Mouse (Mus musculus): ENCODE results near the gene Klhl2. TPM values are rescaled to one million over a fixed set of nuclear protein-coding genes. Genes with fewer than 3 reads are reported as not detected.

Klhl2 gene
- total RNA-seq (2021) = 1 to 10 TPM; 7.8 to 8.2 TPM
- long read RNA-seq, experiment 1, transcript Klhl2-201 (15 exons, 3,412 nt) = major isoform, 6 of 7 reads
- long read RNA-seq, experiment 1, partial matches to known transcripts = 1 of 7 reads
- long read RNA-seq, experiment 1, other reads (novel, unspliced or antisense) = 0 of 7 reads
- long read RNA-seq, experiment 2, transcript Klhl2-201 (15 exons, 3,412 nt) = major isoform, 9 of 11 reads
- long read RNA-seq, experiment 2, partial matches to known transcripts = 0 of 11 reads
- long read RNA-seq, experiment 2, other reads (novel, unspliced or antisense) = 2 of 11 reads

DNA sequence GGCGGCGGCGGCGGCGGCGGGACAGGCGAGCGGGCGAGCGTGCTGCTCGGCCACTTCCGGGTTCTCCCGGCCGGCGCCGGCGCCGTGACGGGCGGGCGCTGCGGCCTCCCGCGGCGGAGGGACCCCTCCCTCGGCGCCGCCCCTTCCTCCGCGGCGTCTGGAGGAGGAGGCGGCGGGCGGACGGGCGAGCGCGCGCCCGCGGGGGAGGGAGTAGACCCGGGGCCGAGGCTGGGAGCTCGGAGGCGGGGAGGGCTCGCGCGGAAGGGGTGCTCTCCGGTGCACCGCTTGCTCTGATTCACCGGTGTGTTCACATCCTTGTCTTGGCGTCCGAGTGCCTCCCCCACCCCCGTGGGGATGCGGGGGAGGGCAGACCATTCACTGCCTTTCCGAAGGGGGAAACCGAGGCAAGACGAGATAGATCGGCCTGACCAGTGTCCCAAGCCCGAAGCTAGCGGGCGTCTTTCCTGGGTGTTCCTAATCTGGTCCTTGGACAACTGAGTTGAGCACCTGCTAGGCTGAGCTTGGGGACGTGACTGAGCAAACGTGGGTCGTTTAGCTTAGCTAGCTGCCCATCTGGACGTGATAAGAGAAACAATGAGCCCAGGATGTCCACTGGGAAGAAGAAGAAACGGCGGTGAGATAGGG, at the start of gene Klhl2:
Gene Klhl2 (minus strand): TSS at position 121 of the 645 bp plus-strand sequence.
- peak; percentile 76 for DNase-seq
- intact Hi-C loops (cut with DNase I; ENCODE audit: low total_unique reads) = no loop called here

DNA sequence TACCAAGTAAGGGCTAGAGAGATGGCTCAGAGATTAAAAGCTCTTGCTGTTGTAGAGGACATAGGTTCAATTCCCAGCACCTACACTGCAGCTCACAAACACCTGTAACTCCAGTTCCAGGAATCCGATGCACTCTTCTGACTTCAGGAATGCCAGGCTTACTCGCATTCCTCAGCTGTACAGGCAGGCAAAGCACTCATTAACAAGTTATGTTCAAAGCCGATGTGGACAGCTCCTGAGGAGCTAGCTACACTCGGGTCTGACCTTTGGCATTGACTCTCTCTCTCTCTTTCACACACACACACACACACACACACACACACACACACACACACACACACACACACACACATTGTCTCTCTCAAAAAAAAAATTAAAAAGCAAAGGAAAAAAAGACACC, 48.9 kb upstream of the Klhl2 start:
- intact Hi-C loops (cut with DNase I; ENCODE audit: low total_unique reads) = no loop called here
- DNase-seq = no peak

GRCm38 (mm10) chr8:64896731-64897130, 46.9 kb upstream of the Klhl2 start:
- intact Hi-C loops (cut with DNase I; ENCODE audit: low total_unique reads) = no loop called here
- DNase-seq = no peak

DNA sequence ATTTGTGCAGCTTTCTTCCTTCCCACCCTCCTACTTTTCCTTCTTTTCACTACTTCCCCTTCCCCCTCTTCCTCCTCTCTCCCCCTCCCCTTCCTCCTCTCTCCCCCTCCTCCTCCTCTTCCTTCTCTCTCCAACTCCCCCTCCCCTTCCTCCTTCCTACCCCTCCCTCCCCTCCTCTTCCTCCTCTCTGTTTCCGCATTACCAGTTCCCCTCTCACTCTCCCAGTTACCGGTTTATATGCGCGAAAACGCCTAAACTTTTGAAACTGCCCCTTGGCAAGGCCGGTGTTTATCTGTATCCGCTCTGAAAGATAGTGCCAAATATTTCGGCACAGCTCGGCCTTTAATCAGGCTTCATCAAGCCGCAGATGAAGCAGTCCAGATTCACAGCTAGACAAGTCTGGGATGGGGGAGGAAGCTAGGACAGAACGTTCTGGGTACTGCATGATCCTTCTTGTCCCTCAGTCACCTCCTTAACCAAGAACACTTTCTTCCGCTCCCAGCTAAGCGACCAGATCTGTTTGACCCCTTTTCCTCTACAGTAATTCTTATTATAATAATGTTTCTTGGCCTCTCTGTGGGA, 30.9 kb upstream of the Klhl2 start:
- intact Hi-C loops (cut with DNase I; ENCODE audit: low total_unique reads) = no loop called here
- DNase-seq = no peak

GRCm38 (mm10) chr8:64877630-64878312, 28.0 kb upstream of the Klhl2 start:
- intact Hi-C loops (cut with DNase I; ENCODE audit: low total_unique reads) = no loop called here
- no peak for DNase-seq

DNA sequence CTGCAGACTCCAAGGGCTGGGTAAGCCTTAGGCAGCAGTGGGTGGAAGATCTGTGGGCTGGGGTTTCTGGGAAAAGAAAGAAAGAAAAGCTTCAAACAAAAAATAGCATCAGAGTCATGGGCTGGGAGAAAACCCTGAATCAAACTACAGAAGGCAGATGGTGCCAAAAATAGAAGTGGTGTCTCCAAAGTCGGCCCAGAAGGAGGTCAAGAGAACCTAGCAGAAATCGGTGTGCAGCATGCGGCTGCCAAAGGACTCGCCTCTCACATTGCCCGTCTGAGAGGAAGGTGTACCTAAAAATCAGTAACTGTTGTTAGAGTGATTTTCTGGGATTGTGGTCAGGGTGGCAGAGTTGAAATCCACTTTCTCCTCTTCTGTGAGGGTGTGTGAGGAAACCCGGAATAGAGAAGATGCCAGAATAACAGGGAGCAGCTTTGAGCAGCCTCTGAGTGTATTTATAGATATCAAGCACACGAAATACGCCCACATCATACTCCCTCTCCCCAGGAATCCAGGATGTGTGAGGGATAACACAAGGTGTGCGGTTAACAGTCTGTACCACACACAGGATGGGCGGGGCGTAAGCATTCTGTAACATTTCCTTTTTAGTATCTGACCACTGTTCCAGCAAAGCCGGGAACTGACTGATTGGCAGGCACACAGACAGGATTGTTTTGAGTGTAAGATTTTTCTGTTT, 21.8 kb upstream of the Klhl2 start:
- intact Hi-C loops (cut with DNase I; ENCODE audit: low total_unique reads) = no loop called here
- DNase-seq = no peak

- intact Hi-C loops (cut with DNase I; ENCODE audit: low total_unique reads) = no loop called here
- DNase-seq = no peak
These were observed 20.4 kb upstream of the Klhl2 start for GRCm38 (mm10) chr8:64870218-64870617.

DNA sequence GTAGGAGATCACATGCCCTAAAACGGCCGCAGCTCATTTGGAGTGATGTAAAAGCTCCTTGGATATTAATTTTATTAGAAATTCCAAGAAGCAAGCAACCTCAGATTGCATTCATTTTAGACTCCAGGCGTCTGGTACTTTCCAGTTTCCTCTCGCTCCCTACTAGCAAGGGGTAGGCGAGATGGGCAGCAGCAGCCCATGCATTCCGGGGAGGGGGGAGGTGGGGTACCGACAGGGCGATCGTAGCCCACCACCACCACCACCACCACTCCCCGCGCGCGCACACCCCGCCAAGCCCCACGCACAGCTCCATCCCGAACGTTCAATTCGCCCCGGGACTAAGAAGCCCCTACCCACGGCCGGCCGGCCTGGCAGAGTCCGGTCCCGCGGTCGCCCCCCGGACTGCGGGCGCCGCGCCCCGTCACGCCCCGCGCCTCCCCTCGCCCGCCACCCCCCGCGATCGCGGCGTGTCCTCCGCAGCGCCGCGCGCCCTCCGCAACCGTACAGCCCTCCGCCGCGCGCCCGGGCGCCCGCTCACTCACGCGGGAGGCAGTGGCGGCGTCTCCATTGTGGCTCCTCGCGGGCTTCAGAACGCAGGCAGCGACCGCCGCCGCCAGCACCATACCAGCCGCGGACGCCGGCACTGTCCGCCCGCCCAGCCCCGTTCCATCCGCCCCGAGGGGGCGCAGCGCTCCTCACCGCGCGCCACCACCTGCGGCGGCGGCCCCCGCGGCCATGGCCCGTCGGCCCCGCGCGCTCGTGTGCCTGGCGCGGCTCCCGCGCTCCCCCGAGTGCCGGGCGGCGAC, 523 bp downstream of the Klhl2 start:
- peak; percentile 12 for DNase-seq
- intact Hi-C loops (cut with DNase I; ENCODE audit: low total_unique reads) = no loop called here

DNA sequence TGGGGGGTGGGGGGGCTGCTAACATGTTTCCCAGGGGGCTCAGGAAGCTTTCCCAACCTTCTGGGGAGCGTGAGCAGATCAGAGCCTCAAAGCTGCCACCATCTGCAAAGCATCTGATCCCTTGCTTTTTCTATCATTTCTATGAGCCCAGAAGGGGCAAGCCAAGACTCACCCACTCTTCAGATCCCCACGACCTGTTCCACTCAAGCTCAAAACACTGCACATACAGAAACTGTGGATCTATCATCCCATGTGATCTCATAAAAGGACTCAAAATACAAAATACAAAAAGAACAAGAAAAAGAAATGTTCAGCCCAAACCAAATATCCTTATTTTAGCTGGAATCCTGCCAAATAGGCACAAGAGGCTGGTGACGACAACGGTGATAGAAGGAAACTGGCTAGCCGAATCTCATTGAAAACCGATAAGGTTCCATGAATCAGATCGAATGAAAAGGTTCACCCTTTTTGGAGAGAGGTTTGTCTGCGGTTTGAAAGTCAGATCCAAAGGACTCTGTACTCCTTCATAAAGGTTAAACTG, 1.5 kb downstream of the Klhl2 start:
- DNase-seq = no peak
- intact Hi-C loops (cut with DNase I; ENCODE audit: low total_unique reads) = no loop called here

DNA sequence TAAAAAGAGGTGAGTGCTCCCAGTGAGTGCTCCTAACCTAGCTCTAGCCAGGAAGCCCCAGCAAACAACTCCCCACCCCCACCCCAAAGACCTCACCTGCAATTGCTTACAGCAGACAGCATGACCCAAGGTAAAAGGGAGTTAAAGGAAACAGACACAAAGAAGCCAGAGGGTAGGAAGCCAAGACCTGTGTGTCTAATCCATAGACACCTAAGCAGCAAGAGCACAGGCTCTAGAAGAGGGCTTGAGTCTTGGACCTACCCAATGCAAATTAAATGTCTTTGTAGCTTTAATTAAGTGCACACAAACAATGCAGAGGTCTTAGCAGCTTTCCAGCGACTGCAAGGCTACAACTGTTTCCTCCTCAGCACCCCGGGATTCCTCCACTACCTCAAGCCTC, 2.2 kb downstream of the Klhl2 start:
- intact Hi-C loops (cut with DNase I; ENCODE audit: low total_unique reads) = no loop called here

DNA sequence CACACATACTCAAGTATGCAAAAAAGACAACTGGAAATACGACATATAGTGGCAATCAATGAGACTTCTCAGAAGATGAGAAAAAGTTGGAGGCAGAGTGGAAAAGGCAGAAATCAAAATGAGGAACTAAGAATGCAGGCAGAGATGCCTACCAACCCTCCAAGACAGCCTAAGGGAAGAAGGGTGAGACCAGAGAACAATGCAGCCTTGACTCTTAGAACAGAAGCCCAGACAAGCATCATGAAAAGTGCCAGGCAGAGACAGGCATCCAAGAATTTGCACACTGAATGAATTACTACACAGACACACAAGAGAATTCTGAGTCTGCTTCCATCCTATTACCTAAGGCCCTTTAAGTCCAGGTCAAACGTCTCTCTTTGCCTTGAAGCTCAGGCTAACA, 2.6 kb downstream of the Klhl2 start:
- intact Hi-C loops (cut with DNase I; ENCODE audit: low total_unique reads) = no loop called here

More for the DNA sequence above, 2.2 kb downstream of the Klhl2 start:
- no peak for DNase-seq

DNA sequence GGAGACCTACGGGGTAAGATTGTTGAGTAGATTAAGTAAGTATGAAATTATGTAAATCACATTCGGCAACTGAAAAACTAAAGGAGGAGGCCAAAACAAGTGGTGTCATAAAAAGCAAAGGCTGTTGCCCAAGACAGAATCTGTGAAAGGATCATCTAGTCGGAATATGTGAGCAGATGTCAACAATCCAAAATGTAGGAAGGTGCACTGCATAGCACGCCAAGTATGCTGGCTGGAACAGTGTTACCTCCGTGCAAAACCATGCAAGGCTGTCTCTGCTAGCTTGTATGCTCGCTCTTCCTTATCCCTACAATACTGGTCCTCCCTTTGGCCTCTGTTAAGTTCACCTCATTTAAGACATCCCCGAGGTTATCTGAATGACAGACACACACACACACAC, 4.5 kb downstream of the Klhl2 start:
- intact Hi-C loops (cut with DNase I; ENCODE audit: low total_unique reads) = no loop called here
- no peak for DNase-seq

More for the DNA sequence above, 2.6 kb downstream of the Klhl2 start:
- DNase-seq = no peak

DNA sequence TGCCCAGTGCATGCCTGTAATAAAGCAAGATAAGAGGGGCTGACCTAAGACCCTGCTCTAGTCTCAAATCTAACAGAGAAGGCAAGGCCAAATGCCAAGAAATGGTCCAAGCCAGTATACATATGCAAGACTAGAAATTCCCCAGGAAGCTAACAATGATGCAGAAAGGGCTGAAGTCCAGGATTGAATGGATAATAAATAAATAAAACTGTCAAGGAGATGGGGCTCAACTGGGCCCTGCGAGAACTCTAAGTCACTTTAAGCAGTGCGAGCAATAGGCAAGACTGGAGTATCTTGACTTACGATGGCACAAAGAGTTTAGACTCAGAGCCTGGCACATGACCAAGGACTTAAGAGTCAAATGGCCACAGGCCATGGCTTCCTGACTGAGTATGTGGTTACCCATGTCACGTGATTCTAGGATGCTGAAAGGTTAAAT, 5.8 kb downstream of the Klhl2 start:
- intact Hi-C loops (cut with DNase I; ENCODE audit: low total_unique reads) = no loop called here

DNA sequence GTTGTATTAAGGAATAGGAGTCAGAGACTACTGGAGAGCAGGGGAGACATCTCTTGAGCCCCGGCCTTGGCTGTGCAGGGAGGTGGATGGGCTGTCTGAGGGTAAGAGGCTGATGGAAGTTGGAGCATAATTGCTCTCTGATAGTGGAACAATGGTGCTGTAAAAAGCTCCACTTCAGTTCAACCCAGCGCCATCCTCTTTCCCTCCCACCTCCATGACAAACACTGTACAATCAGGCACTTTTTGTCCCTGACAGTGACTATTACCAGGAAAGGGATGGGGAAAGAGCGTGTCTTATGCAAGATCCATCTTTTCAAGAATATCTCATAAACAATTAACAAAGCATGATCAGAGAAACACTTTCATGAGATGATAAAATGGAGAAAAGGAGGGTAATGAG, 6.6 kb downstream of the Klhl2 start:
- DNase-seq = no peak

More for the DNA sequence above, 5.8 kb downstream of the Klhl2 start:
- DNase-seq = no peak

DNA sequence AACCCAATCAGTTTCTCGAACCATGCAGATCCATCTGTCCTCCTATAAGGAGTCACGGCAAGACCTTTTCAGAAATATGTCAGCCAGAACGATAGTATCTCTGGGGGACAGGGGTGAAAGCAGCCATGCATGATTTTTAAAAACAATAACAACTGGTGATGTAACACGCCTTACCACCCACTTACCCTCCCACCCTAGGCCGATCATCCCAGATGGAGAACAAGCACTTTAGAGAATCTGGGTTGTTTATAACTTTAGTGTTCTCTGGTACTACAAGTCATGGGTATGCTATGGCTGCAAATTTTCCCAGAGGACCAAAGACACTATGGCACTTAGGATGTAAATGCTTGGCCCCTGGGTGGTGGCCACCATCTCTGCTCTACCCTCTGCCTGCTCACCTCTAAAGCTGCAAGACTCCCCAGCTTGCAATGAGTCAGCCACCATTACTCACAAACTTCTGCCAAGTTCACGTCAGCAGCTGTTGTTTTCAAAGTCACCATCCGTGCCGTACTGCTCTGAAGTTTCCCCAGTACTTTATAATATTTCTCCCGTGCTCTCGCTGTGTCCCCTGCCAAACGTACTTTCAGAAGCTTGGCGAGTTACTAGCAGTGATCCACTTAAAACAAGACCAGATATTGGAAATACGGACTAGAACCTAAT, 7.9 kb downstream of the Klhl2 start:
- intact Hi-C loops (cut with DNase I; ENCODE audit: low total_unique reads) = no loop called here
- DNase-seq = no peak

More for the DNA sequence above, 6.6 kb downstream of the Klhl2 start:
- intact Hi-C loops (cut with DNase I; ENCODE audit: low total_unique reads) = no loop called here

- intact Hi-C loops (cut with DNase I; ENCODE audit: low total_unique reads) = no loop called here
- no peak for DNase-seq
These were observed 10.2 kb downstream of the Klhl2 start for GRCm38 (mm10) chr8:64839628-64840027.

DNA sequence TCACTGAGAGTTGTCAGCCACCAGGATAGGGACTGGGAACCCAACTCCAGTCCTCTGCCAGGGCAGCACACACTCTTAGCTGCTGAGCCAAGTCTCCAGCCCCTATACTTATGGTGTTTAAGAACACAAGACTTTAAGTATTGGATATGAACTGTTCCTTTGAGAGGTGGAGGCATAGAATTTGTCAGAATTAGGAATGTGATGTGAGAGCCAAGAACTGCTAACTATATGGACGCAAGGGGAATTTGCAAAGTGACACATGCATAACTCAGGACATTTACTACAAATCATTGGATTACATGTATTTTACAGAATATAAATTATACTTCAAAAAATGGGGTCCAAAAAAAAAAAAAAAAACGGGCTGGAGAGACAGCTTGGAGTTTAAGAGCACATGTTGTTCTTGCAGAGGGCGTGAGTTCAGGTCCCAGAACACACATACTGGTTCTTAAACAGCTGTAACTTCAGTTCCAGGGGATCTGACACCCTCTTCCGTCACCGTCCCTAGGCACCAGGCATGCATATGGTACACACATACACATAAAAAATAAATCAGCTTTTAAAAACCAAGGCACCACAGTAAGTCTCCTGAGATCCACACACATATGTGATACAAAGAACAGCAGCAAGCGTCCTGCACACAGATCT, 14.2 kb downstream of the Klhl2 start:
- DNase-seq = no peak
- intact Hi-C loops (cut with DNase I; ENCODE audit: low total_unique reads) = no loop called here
